Mouse (Mus musculus): ENCODE measurements around the gene Crispld2. TPM values are rescaled to one million over a fixed set of nuclear protein-coding genes. Genes with fewer than 3 reads are reported as not detected.

Crispld2 gene
- total and polyA plus RNA-seq, 3 experiments, result not detected

- TF ChIP-seq USF1 (IDR thresholded peaks at IDR 0.05; ENCODE audit: low read depth, low read length) (no peak), MAZ (IDR thresholded peaks at IDR 0.05; ENCODE audit: low read depth, low read length) (no peak), PAX5 (IDR thresholded peaks at IDR 0.05; ENCODE audit: low read length) (no peak), MEF2A (IDR thresholded peaks at IDR 0.05; ENCODE audit: borderline replicate concordance, low read depth, low read length) (no peak), CHD1 (IDR thresholded peaks at IDR 0.05; ENCODE audit: low read depth, low read length) (no peak), ZNF384 (IDR thresholded peaks at IDR 0.05; ENCODE audit: low read depth, low read length) (no peak), TCF12 (IDR thresholded peaks at IDR 0.05; ENCODE audit: low read depth, low read length) (no peak), POLR2A (IDR thresholded peaks at IDR 0.05; ENCODE audit: low read depth, low read length) (no peak), SMC3 (IDR thresholded peaks at IDR 0.05; ENCODE audit: low read depth, low read length) (no peak), GABPA (IDR thresholded peaks at IDR 0.05; ENCODE audit: insufficient replicate concordance, low read depth, low read length) (no peak)
- H3K27me3 ChIP-seq (replicated peaks), result peaks cover 71% of the 10 kb centered on the region
- H3K79me2 ChIP-seq (replicated peaks; ENCODE audit: control insufficient read depth, extremely low read depth, insufficient read depth, poor library complexity, severe bottlenecking), result no peaks in the 10 kb centered on the region
- in situ Hi-C loops (cut with MboI; ENCODE audit: low pct_ligation_motif_present, low pct_unique_long_range_greater_than_20kb, low sequenced_read_pairs), result no loop called here
- dilution Hi-C loops (cut with MboI; ENCODE audit: extremely low pct_ligation_motif_present, extremely low pct_unique_long_range_greater_than_20kb, low sequenced_read_pairs), result no loop called here
- H3K4me3 ChIP-seq (replicated peaks in 1 of 3; ENCODE audit: low read depth in 2 of 3, low read length in 2 of 3, poor library complexity in 1 of 3), result no peak overlapping the region
- H3K4me2 ChIP-seq (ENCODE audit: insufficient read depth, low read depth, poor library complexity, severe bottlenecking), result no peak overlapping the region
- H3K9me3 ChIP-seq (replicated peaks; ENCODE audit: low read length), result no peaks in the 10 kb centered on the region
- no peaks in the 10 kb centered on the region for H3K4me1 ChIP-seq (ENCODE audit: control insufficient read depth in 1 of 2, insufficient read depth in 2 of 2)
- H3K9ac ChIP-seq (ENCODE audit: insufficient read depth, low read depth), result no peak overlapping the region
- no peak overlapping the region for H3K27ac ChIP-seq (ENCODE audit: insufficient read depth, low read depth)
- H3K36me3 ChIP-seq (replicated peaks in 1 of 2; ENCODE audit: control insufficient read depth in 1 of 2, insufficient read depth in 1 of 2, low read length in 1 of 2), result no peaks in the 10 kb centered on the region
- no peak for DNase-seq (ENCODE audit: extremely low read depth)
Observed at GRCm38 (mm10) chr8:120026991-120027390, 34.8 kb downstream of the Crispld2 start.

- dilution Hi-C loops (cut with MboI; ENCODE audit: extremely low pct_ligation_motif_present, extremely low pct_unique_long_range_greater_than_20kb, low sequenced_read_pairs) (no loop called here), in situ Hi-C loops (cut with MboI; ENCODE audit: low pct_ligation_motif_present, low pct_unique_long_range_greater_than_20kb, low sequenced_read_pairs) (no loop called here)
- H3K9ac ChIP-seq (ENCODE audit: insufficient read depth, low read depth), result no peak overlapping the region
- peaks cover 39% of the 10 kb centered on the region for H3K27me3 ChIP-seq (replicated peaks)
- H3K27ac ChIP-seq (ENCODE audit: insufficient read depth, low read depth), result no peak overlapping the region
- no peaks in the 10 kb centered on the region for H3K36me3 ChIP-seq (replicated peaks in 1 of 2; ENCODE audit: control insufficient read depth in 1 of 2, insufficient read depth in 1 of 2, low read length in 1 of 2)
- no peak overlapping the region for H3K4me3 ChIP-seq (replicated peaks in 1 of 3; ENCODE audit: low read depth in 2 of 3, low read length in 2 of 3, poor library complexity in 1 of 3)
- DNase-seq (ENCODE audit: extremely low read depth), result no peak
- H3K9me3 ChIP-seq (replicated peaks; ENCODE audit: low read length), result no peaks in the 10 kb centered on the region
- H3K79me2 ChIP-seq (replicated peaks; ENCODE audit: control insufficient read depth, extremely low read depth, insufficient read depth, poor library complexity, severe bottlenecking), result no peaks in the 10 kb centered on the region
- no peak overlapping the region for H3K4me2 ChIP-seq (ENCODE audit: insufficient read depth, low read depth, poor library complexity, severe bottlenecking)
- H3K4me1 ChIP-seq (ENCODE audit: control insufficient read depth in 1 of 2, insufficient read depth in 2 of 2), result peaks cover 3 to 5% of the 10 kb centered on the region in 2 experiments; a peak in 1 of 4 replicates
- TF ChIP-seq NELFE (IDR thresholded peaks at IDR 0.05; ENCODE audit: low read depth, low read length), result no peak
- no peak for TF ChIP-seq ZNF384 (IDR thresholded peaks at IDR 0.05; ENCODE audit: low read depth, low read length)
Observed at GRCm38 (mm10) chr8:120030447-120030846, 38.2 kb downstream of the Crispld2 start.

DNA sequence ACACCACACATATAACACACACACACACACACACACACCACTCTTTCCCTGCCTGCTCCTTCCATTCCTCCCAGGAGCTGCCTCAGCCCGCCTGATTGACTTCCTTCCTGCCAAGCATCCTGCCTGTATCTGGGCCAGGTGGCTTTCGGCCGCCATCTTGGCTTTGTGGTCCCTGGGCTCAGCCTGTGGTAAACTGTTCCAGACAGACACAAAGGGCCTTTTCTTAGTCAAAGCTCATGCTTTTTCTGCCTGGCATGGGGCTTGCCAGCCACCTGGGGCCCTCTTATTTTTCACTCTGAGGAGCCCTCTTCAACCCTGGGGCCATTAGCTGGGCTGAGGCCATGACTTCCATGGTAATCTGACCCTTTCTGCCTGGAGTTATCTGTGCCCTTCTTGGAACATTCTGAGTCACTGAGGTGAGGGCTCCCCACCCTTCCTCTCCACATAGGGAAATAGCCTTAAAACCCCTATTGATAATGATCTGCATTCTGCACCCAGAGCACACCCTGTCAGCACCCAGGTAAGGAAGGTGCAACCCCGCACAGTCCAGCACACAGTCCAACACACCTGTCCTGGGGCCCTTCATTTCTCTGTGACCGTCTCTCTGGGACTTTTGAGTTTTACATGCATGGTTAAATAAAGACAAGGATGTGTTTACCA, 40.4 kb downstream of the Crispld2 start:
- H3K4me1 ChIP-seq (ENCODE audit: control insufficient read depth in 1 of 2, insufficient read depth in 2 of 2), result peaks cover 3 to 5% of the 10 kb centered on the region in 2 experiments; a peak in 1 of 4 replicates
- DNase-seq (ENCODE audit: extremely low read depth), result no peak
- H3K27me3 ChIP-seq (replicated peaks), result peaks cover 41% of the 10 kb centered on the region
- H3K27ac ChIP-seq (ENCODE audit: insufficient read depth, low read depth), result no peak overlapping the region
- no peaks in the 10 kb centered on the region for H3K36me3 ChIP-seq (replicated peaks in 1 of 2; ENCODE audit: control insufficient read depth in 1 of 2, insufficient read depth in 1 of 2, low read length in 1 of 2)
- dilution Hi-C loops (cut with MboI; ENCODE audit: extremely low pct_ligation_motif_present, extremely low pct_unique_long_range_greater_than_20kb, low sequenced_read_pairs), result no loop called here
- no peak overlapping the region for H3K4me3 ChIP-seq (replicated peaks in 1 of 3; ENCODE audit: low read depth in 2 of 3, low read length in 2 of 3, poor library complexity in 1 of 3)
- no peaks in the 10 kb centered on the region for H3K9me3 ChIP-seq (replicated peaks; ENCODE audit: low read length)
- TF ChIP-seq MXI1 (IDR thresholded peaks at IDR 0.05; ENCODE audit: low read depth, low read length), result no peak
- TF ChIP-seq JUND (conservative IDR thresholded peaks at IDR 0.05; ENCODE audit: low read depth, low read length), result no peak
- no peak for TF ChIP-seq SMC3 (IDR thresholded peaks at IDR 0.05; ENCODE audit: low read depth, low read length)
- no peak for TF ChIP-seq EP300 (IDR thresholded peaks at IDR 0.05; ENCODE audit: low read length)
- TF ChIP-seq TCF12 (IDR thresholded peaks at IDR 0.05; ENCODE audit: low read depth, low read length), result no peak
- TF ChIP-seq UBTF (IDR thresholded peaks at IDR 0.05; ENCODE audit: low read depth, low read length), result no peak
- no peak for TF ChIP-seq ZC3H11A (IDR thresholded peaks at IDR 0.05; ENCODE audit: low read depth, low read length)
- no peak for TF ChIP-seq RCOR1 (conservative IDR thresholded peaks at IDR 0.05; ENCODE audit: low read depth, low read length)
- in situ Hi-C loops (cut with MboI; ENCODE audit: low pct_ligation_motif_present, low pct_unique_long_range_greater_than_20kb, low sequenced_read_pairs), result no loop called here
- no peak overlapping the region for H3K4me2 ChIP-seq (ENCODE audit: insufficient read depth, low read depth, poor library complexity, severe bottlenecking)
- H3K9ac ChIP-seq (ENCODE audit: insufficient read depth, low read depth), result no peak overlapping the region
- H3K79me2 ChIP-seq (replicated peaks; ENCODE audit: control insufficient read depth, extremely low read depth, insufficient read depth, poor library complexity, severe bottlenecking), result no peaks in the 10 kb centered on the region
